Mouse (Mus musculus) liver, postnatal 0 days (tissue): ENCODE results near the gene Gm10320.

Experiments
- CTCF ChIP-seq: sonication (generic); IDR thresholded peaks from 2 replicates; pipeline ENCODE4 v1.5.1; 2016; ENCODE audit warnings: antibody characterized with exemption, low read depth
- EP300 ChIP-seq: IDR thresholded peaks from 2 replicates; pipeline ENCODE4 v1.6.1; 2016; ENCODE audit warnings: antibody characterized with exemption, low read depth, mild to moderate bottlenecking

DNA sequence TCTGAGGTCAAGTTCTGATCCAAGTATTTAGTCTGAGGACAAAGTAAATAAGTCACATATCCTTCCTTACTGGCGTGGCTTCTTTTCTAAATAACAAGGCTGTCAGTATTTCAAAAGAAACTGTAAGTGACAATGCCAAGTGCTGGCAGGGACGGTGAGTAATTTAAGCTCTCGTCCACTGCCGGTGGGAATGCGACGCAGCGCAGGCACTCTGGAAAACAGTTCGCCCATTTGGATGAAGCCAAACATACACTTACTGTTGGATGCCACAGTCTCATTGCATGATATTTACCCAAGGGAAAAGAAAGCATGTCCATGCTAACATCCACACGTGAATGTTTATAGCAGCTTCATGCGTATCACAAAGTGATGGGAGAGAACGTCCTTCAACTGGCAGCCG, 21.5 kb downstream of the Gm10320 start:
- TF ChIP-seq CTCF (no peak), EP300 (no peak)
